Mouse (Mus musculus): ENCODE results near the gene Thsd7b.

Thsd7b gene

DNA sequence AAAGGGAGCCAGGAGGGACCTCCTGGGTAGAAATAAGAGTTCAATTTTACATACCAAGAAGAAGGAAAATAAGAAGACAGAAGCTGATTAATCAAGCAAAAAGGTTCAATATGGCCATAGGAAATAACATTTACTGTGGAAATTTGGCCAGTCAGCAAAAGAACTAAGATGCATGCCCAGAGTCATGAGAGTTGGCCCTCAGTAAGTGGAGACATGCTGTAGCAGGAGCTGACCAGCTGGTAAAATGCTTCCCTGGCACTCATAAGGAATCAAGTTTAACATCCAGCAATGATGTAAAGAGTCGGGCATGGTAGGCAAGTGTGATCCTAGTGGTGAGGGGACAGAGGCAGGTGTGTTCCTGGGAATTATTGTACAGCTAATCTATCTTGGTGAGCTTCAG lies 243.3 kb downstream of the Thsd7b start:
- no peak for DNase-seq (ENCODE audit: extremely low read depth, insufficient read length, low spot score)

DNA sequence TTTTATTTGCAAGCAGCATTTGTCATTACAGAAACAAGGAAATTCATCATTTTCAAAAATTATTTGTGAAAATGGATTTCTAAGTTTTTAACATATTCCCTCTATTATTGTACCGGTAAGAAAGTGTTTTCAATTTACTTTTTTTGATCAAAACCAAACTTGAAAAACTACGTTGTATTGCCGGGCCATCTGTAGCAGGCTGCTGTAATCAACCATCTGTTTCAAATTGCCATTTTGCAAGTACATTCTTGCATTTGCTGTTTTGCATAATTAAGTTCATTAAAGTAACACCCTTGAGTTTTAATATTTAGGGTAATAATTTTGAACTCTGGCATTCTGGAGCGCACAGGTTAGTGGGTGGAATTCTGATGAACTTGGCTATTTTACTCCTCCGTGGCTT lies 246.6 kb downstream of the Thsd7b start:
- no peak for DNase-seq (ENCODE audit: extremely low read depth, insufficient read length, low spot score)

DNA sequence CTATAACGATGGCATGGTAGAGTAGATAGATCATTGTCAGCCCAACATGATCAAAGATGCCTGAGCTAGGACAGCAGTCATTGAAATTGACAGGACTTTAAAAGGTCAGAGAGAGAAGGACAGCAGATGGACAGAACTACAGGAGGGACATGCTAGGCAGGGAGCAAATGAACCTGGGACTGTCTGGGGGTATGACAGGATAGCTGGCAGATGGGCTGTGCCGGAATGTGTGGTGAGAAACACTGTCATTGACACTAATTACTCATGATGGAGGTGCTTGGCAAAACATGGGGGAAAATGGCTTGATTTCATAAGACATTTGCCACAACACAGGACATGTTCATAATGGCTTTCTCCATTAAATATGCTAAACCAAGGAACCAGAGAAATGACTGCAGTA lies 253.9 kb downstream of the Thsd7b start:
- DNase-seq (ENCODE audit: extremely low read depth, insufficient read length, low spot score): no peak

DNA sequence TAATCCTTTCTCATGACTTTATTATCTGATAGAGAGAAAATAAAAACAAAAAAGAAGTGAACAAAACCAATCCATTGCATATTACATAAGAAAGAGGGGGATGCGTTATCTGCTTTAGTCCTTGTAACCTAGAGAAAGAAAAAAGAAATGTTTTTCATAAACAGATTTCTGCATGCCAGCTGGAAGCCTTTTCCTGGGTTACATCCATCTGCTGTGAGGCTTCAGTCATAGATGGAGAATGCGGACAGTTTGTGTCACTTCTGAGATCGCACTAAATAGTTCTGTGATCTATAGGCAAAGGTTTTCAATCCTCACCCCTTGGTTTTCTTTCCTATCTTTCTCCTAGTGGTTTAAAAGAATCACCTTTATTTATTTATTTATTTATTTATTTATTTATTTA lies 259.1 kb downstream of the Thsd7b start:
- no peak for DNase-seq (ENCODE audit: extremely low read depth, insufficient read length, low spot score)

DNA sequence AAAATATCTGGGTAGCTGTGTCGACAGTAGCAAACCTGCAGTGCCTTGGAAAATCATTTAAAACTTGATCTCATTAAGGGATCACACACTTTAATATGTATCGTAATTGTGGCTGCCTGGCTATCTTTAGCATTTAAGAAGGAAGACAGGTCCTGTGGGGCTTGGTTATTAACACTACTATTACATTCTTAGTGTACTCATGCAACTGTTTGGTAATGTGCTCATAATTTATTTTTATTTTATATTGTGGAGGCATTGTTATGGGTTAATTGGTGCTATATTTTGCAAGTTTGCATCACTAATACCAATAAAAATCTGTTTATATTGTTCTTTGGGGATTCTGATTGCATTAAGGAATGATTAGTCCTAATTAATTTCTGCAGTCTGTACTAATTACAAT lies 265.4 kb downstream of the Thsd7b start:
- no peak for DNase-seq (ENCODE audit: extremely low read depth, insufficient read length, low spot score)

DNA sequence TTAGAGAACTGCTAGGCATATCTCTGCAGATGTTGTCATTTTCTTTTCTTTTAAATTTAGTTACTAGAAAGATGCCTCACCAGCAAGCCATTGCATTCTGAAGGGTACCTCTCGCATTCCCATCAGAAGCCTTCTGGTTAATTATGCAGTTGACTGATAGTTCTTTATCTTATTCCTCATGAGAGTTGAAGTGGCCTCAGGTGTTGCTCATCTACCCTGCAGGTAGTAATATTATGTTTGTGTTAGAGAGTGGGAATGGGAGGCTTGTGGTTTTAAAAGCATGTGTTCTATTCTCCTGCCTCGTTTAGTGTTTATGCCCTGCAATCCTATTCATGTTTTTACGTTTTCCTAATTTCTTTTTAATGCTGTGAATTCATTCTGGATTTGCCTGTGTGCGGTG lies 265.9 kb downstream of the Thsd7b start:
- DNase-seq (ENCODE audit: extremely low read depth, insufficient read length, low spot score): no peak

DNA sequence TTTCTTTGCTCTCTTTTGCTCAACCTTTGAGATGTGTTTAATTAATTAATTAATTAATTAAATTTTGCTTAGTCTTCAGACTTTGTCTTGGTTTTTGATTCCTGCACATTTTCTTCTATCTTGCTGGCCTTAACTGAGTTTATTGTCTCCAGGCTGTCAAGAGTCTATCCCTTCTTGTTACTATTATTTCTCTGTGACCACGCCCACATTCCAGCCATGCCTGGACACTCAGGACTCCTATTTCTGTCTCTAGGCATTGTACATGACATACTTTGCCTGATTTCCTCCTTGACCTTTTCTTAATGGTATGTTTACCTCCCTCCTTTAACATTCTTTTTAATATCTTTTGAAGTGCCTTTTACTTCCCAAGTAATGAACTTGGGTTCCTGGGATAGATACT lies 267.6 kb downstream of the Thsd7b start:
- no peak for DNase-seq (ENCODE audit: extremely low read depth, insufficient read length, low spot score)

DNA sequence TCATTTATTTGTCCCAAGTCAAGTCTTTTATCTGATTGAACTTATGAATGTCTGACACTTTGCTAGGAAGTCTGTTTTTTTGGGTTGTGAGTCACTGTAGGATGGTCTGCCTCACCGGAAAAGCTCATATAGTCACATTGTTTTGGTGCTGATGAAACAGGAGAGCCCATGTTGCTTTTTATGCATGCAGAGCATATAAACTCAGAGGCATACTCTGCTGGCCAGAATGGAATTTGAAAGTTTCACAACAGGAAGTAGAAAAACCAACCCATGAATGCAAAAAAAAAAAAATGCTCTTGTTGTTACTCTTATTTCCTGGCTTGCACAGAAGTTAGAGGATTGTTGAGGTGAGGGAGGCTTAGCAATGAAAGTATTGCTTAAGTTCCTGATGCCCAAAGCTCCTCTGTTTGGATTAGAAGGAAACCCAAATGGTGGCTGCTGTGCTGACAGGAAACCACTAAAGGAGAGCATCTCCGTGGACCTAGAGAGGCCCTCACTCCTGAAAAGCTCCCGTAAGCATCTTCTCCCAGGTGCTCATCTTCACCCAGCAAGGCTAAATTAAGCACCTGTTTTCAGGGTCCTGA lies 269.6 kb downstream of the Thsd7b start:
- DNase-seq (ENCODE audit: extremely low read depth, insufficient read length, low spot score): no peak

DNA sequence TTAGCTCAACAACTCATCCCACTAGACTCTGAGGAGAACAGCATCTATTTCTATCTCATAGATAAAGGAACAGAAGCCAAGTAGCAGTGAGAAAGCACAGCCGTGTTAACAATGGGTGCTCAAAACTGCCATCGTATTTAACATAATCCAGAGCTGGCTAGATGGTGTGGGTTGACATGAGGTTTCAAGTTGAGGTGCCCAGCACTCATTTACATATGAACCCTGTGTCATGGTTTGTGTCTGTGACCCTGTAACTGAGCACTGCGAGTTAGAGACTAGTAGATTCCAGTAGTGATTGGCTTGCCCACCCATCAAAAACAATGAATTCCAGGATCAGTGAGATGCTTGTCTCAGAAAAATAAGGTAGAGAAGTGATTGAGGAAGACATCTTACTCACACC lies 270.1 kb downstream of the Thsd7b start:
- no peak for DNase-seq (ENCODE audit: extremely low read depth, insufficient read length, low spot score)

DNA sequence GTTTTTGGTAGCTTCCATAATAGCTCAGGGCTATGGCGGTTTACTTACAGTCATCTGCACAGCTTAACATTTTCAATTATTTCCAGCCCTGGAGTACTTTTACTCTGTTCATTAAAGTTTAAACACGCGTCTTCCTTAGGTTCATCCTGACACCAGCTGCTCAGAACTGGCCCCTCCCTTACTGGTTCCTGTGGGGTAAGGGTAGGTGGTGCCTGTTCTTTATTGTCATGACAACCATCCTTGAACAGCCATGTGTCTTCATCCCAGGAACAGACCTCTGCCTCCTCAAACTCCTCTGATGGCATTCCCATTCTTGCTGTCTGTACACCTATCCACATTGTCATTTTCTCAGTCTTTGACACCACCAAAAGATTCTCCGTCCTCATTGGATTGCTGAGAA lies 285.0 kb downstream of the Thsd7b start:
- no peak for DNase-seq (ENCODE audit: extremely low read depth, insufficient read length, low spot score)

DNA sequence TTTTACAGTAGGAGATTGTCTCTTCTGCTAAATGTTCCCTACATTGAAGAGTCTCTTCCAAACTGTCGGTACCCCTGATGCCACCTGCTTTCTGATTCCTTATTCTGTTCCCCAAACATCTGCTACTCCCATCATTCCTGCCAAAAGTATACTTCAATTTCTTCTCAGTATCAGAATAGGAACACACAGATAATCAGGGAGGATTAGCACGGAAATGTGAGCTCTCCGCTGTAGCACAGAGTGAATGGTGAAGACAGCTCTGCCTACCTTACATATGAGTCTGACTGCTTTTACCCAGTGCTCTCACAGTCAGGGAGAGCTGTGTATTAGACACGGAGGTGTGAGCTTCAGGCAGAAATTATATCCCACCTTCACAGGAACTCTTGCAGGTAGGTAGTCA lies 286.0 kb downstream of the Thsd7b start:
- no peak for DNase-seq (ENCODE audit: extremely low read depth, insufficient read length, low spot score)

DNA sequence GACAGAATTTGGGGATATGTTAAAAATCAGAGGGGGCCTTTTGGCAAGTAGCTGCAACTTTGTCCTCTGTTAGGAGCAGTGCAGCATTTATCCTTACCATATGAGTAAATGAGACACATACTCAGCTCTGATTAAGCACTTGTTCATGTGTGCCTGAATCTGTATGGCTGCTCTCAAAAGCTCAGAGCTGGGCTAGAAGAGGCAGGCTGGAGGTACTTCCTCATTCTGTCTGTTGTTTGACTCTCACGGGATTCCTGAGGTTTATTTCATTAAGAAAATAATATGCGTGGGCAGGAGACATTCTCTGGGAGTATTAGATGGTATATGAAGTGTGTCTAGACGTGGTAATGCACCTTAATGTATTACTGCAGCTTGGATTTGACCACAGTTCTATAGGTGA lies 286.7 kb downstream of the Thsd7b start:
- no peak for DNase-seq (ENCODE audit: extremely low read depth, insufficient read length, low spot score)

DNA sequence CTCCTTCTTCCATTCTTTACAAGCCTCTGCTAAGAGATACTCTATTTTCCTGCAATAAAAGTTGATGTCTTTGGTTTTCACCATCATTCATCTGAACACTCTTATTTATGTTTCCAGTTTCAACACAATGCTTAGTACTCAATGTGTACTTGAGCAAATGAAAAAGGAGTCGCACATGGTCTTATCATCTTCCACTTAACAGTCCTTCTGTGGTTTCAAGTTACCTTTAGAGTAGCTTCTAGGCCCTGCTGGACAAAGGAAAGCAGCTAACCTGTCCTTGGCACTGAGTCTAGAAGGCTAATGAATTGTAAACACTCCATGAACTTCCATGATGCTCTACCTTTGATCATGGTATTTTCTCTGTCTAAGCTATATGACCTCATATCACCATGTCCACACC lies 289.6 kb downstream of the Thsd7b start:
- no peak for DNase-seq (ENCODE audit: extremely low read depth, insufficient read length, low spot score)

DNA sequence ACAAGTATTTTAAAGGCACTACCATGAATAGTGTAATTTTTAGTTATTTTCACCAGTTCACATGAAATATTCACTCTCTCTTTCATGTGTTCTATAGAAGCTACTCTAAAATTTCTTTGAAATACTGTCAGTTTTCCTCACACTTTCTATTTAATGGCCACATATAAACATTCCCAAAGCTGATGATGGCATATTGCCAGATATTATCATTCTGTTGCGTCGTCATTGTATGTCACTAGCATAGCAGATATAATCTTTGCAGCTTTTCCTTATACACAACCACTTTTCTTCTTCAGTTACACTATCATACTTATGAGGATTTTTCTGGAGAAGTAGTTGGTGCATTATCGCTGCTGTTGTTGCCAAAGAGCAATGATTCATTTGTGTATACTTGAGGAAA lies 297.4 kb downstream of the Thsd7b start:
- DNase-seq (ENCODE audit: extremely low read depth, insufficient read length, low spot score): no peak

DNA sequence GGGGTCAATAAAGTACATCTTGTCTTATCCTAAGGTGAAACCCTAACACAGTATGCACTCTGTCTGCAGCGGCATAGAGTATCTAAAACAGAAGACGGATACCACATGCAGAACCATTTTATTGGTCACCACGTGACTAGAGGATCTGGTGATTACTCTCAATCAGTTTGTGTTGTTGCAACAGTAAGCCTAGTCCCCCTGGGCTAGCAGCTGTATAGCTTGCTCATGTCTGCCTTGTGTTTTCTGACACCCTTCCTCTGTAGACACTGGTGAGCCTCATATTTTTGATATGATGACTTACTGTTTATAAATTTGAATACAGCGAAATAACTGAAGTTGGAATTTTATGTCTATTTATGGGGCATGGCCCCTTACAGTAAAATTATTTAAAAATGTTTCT lies 306.9 kb downstream of the Thsd7b start:
- no peak for DNase-seq (ENCODE audit: extremely low read depth, insufficient read length, low spot score)

DNA sequence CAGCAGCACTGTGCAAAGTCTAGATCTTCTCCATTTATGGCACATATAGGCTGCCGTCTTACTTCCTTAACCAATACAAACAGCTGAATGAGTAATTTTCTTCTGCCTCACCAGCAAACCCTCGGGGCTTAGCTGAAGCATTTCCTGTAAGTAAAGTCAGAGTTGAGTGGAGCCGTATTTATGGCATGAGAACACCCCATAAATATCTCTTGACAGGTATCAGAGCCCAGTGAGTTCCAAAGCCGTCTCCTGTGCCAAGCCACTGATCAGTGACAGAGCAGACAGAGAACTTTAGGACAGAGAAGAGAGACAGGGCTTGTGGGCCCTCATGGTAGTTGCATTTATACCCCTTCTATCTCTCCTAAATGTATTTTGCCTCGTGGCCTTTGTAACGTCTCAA lies 313.5 kb downstream of the Thsd7b start:
- DNase-seq (ENCODE audit: extremely low read depth, insufficient read length, low spot score): no peak

DNA sequence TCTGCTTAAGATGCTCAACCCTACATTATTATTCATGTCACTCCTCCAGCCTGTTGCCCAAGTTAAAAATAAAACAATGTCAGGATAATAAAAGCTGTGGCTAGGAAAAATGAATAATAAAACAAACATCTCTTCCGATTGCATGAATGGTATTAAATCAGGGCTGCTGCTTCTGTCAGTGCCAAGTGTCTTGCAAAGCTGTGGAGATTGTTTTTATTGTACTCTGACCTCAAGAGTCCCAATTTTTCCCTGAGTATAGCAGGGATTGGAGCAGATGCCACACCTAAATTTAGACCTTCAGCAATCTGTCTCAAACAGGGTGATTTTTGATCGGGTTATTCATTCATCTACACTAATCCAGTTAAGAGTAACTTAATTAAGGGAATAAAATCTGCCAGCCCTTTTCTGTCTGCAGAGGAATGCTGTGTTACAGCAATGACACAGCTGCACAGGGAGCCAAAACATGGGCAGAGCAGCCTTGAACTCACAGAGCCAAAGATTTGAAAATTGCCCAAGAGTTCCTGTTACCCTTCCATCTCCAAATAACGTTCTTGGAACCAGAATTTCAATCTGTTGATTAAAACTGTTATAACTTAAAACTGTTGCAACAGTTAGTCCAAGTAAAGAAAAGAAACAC lies 316.4 kb downstream of the Thsd7b start:
- DNase-seq (ENCODE audit: extremely low read depth, insufficient read length, low spot score): no peak

DNA sequence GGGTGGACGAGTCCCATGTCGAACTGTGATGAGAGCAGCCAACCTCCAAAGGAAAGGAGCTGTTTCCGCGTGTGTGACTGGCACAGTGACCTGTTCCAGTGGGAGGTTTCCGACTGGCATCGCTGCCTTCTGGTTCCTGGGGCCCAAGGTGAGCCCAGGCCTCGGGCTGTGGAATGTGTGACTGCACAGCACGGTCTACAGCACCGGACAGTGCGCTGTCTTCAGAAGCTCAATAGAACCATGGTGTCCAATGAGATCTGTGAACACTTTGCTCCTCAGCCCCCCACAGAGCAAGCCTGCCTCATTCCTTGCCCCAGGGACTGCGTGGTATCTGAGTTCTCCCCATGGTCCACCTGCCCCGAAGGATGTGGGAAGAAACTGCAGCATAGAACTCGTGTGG lies 322.3 kb downstream of the Thsd7b start:
- DNase-seq (ENCODE audit: extremely low read depth, insufficient read length, low spot score): no peak

DNA sequence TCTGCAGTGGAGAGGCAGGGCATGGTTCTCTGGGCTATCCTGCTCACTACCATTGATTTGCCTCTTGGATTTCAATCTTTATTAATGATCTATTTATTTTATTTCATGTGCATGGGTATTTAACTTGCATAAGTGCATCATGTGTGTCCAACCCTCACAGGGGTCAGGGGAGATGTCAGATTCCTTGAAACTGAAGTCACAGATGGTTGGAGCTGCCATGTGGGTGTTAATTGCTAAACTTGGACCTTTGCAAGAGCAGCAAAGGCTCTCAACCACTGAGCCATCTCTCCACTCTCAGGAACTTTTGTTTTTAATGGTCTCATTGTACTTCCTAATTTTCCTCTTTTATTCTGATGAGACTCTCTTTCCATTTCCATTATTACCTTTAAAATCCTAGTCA lies 327.8 kb downstream of the Thsd7b start:
- DNase-seq (ENCODE audit: extremely low read depth, insufficient read length, low spot score): no peak

DNA sequence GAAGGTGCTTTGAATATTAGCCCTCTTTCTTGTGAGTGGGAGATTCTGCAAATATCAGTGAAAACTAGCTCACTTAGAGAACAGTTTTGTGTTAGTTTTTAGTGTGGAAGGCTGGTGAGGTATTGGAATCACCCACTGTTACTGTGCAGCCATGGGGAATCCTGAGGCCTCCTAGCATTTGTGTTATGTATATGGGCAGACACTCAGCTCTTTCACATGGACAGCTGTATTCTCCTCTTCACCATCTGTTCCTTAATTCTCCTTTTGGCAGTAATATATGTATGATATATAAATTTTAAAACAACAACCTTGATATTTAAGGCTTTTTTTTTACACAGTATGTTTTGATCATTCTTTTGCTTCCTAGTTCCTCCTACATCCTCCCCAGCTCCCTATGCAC lies 329.2 kb downstream of the Thsd7b start:
- DNase-seq (ENCODE audit: extremely low read depth, insufficient read length, low spot score): no peak

DNA sequence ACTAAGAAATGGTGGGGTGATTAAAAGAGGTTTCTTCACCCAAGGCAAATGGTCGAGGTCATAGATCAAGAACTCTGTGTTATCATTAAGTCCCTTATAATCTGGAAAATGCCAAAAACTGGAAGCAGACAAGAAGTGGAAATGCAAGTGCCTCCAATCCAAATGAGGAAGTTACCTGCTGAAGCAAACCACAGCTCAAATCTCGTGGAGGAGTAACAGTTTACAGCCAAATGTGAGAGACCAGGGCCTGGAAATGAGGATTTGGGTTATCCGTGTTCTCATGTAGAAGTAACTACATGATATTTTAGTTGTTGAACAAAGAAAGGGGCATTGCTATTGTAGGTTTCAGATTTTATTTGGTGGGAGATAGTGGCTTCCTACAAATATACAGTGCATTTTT lies 335.3 kb downstream of the Thsd7b start:
- DNase-seq (ENCODE audit: extremely low read depth, insufficient read length, low spot score): no peak

DNA sequence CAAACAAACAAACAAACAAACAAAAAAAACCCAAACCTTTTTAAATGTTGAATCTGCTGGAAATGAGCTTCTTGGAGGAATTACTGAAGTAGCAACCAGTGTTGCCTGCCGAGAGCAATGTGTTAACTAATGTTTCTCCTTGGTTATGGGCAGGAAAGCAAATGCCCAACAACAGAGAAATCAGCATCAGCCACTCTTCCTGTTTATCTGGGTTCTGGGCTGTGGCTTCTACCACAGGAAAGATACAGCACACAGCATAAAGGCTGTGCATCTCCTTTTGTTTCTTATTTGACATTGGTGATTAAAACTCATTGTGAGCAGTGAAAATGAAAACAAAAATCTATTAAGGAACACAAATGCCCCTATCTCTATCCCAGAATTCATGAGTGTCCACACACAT lies 343.0 kb downstream of the Thsd7b start:
- no peak for DNase-seq (ENCODE audit: extremely low read depth, insufficient read length, low spot score)
